ENCODE assay signal across 20 mouse cellular contexts in genomic region chr2:120231642-120232041, GRCm38 (mm10). TPM values are rescaled to one million over a fixed set of nuclear protein-coding genes. Genes with fewer than 3 reads are reported as not detected.
"Had no signal": no experiment of that assay in that cellular context is flagged by ENCODE, and none has a peak within 500 bp of the region (broad histone marks: within the 10 kb centered on the region; RNA-seq: fewer than 3 reads in every experiment).

No protein-coding gene starts in this region.

- H3K27me3 ChIP-seq: limb, embryonic 13.5 days; liver, embryonic 12.5 days; neural tube, embryonic 13.5 days had no signal

- H3K36me3 ChIP-seq: limb, embryonic 13.5 days; liver, embryonic 12.5 days; neural tube, embryonic 13.5 days had no signal

- H3K4me3 ChIP-seq: layer of hippocampus, adult 2 months; limb, embryonic 13.5 days; liver, embryonic 12.5 days; neural tube, embryonic 13.5 days had no signal

- H3K9ac ChIP-seq: limb, embryonic 13.5 days; liver, embryonic 12.5 days; neural tube, embryonic 13.5 days had no signal

- H3K27ac ChIP-seq: hindbrain, postnatal 0 days; layer of hippocampus, adult 2 months; limb, embryonic 13.5 days; liver, embryonic 12.5 days; neural tube, embryonic 13.5 days had no signal

- H3K9me3 ChIP-seq: limb, embryonic 13.5 days; liver, embryonic 12.5 days; neural tube, embryonic 13.5 days had no signal

- H3K4me1 ChIP-seq: limb, embryonic 13.5 days; neural tube, embryonic 13.5 days had no signal

- H3K4me2 ChIP-seq: limb, embryonic 13.5 days; liver, embryonic 12.5 days; midbrain, embryonic 11.5 days; neural tube, embryonic 13.5 days had no signal

- DNase-seq: kidney, adult 8-10 months; kidney, postnatal 36 days; left cerebral cortex, postnatal 4 days; lung, adult 18-20 months; lung, postnatal 4 days; retina, postnatal 1 day; right cerebral cortex, postnatal 4 days; spleen, adult 18-20 months; thymus, adult 2 months; thymus, postnatal 25 days had no signal

- ATAC-seq: hindbrain, postnatal 0 days; liver, embryonic 12.5 days; midbrain, embryonic 16.5 days had no signal

RNA-seq across cellular contexts. Expression of gene Pla2g4e, which starts 13.5 kb away (rescaled TPM):
- total RNA-seq: megakaryocyte, adult 5-6 weeks had no signal
- polyA plus RNA-seq: liver, embryonic 12.5 days had no signal

RNA-seq across cellular contexts. Expression of gene Pla2g4d, which starts 57.4 kb away (rescaled TPM):
- total RNA-seq: layer of hippocampus, adult 2 months; megakaryocyte, adult 5-6 weeks had no signal
- polyA plus RNA-seq: liver, embryonic 12.5 days; lung, embryonic 16.5 days; urinary bladder, adult 2 months had no signal
